Mouse (Mus musculus) mouse embryonic stem cell (cell line): ENCODE data around the gene Vmn2r6.
"Not testable (repeated sequence)": the region's sequence is repeated elsewhere in the genome, so short reads cannot be mapped to it uniquely, and the experiment has no call there.

ENCODE experiments used
- in situ Hi-C, 2 experiments: fragments of 300-500 bp; cut with MboI; formaldehyde crosslinking; loops; 1 replicate in 1 of 2; 3 replicates in 1 of 2; pipeline ENCODE4 v1.14.3; 2019 to 2020; ENCODE audit warnings: low sequenced_read_pairs in 2 of 2, low pct_unique_long_range_greater_than_20kb in 1 of 2, mixed read lengths in 1 of 2; ENCODE audit not compliant: unreplicated experiment in 1 of 2

The Vmn2r6 gene

GRCm38 (mm10) chr3:64565730-64566129, at the start of gene Vmn2r6:
Gene Vmn2r6 (minus strand): TSS chr3:64565830.
- in situ Hi-C loops, result not testable (repeated sequence)

- in situ Hi-C loops, result no loop called here
Measured at GRCm38 (mm10) chr3:64587618-64588017, 22.0 kb upstream of the Vmn2r6 start.

- in situ Hi-C loops, result not testable (repeated sequence)
Measured at GRCm38 (mm10) chr3:64568793-64569192, 3.2 kb upstream of the Vmn2r6 start.

GRCm38 (mm10) chr3:64523585-64523984, 42.0 kb downstream of the Vmn2r6 start:
- in situ Hi-C loops, result not testable (repeated sequence)

- in situ Hi-C loops, result not testable (repeated sequence)
Measured at GRCm38 (mm10) chr3:64509742-64510141, 55.9 kb downstream of the Vmn2r6 start, which contains the start of gene Vmn2r5. Gene Vmn2r5 (minus strand): TSS chr3:64509842.
